Mouse (Mus musculus) midbrain, postnatal 0 days (tissue): ENCODE measurements around the gene Fmnl2. TPM values are rescaled to one million over a fixed set of nuclear protein-coding genes. Genes with fewer than 3 reads are reported as not detected.

Source experiments
- ATAC-seq: fragments of 200-750 bp; cut with Nextera tagmentation; 2 replicates; pipeline ENCODE4 v1.8.0; 2017; ENCODE audit warnings: moderate number of reproducible peaks, mild to moderate bottlenecking, moderate TSS enrichment, moderate library complexity; ENCODE audit not compliant: low FRiP score
- DNase-seq: peaks from one replicate; pipeline ENCODE4 v3.0.0-alpha.2; 2015; ENCODE audit warnings: low spot score
- H3K27ac ChIP-seq: fragments of 300-500 bp; sonication (generic); 2 replicates; pipeline ENCODE4 v1.5.1; 2014; ENCODE audit warnings: low read depth, mild to moderate bottlenecking, low read length, mixed read lengths
- H3K27me3 ChIP-seq: fragments of 300-500 bp; sonication (generic); 2 replicates; pipeline ENCODE4 v1.6.1; 2014; ENCODE audit warnings: low read length, control low read depth, mixed read lengths; ENCODE audit not compliant: insufficient read depth
- H3K36me3 ChIP-seq: fragments of 300-500 bp; sonication (generic); 2 replicates; pipeline ENCODE4 v1.6.1; 2014; ENCODE audit warnings: low read length, control low read depth, mixed read lengths; ENCODE audit not compliant: insufficient read depth
- H3K4me1 ChIP-seq: fragments of 300-500 bp; sonication (generic); 2 replicates; pipeline ENCODE4 v1.6.1; 2014; ENCODE audit warnings: mild to moderate bottlenecking, control low read depth, antibody characterized with exemption, low read length, mixed read lengths; ENCODE audit not compliant: insufficient read depth
- H3K4me2 ChIP-seq: fragments of 300-500 bp; sonication (generic); 2 replicates; pipeline ENCODE4 v1.6.1; 2014; ENCODE audit warnings: low read depth, mild to moderate bottlenecking, low read length, mixed read lengths; ENCODE audit not compliant: poor library complexity, severe bottlenecking
- H3K4me3 ChIP-seq: fragments of 300-500 bp; sonication (generic); 2 replicates; pipeline ENCODE4 v1.5.1; 2014; ENCODE audit warnings: low read depth, mild to moderate bottlenecking, low read length, moderate library complexity
- H3K9ac ChIP-seq: fragments of 300-500 bp; sonication (generic); replicated peaks from 2 replicates; pipeline ENCODE4 v1.6.1; 2014; ENCODE audit warnings: mild to moderate bottlenecking, low read length, moderate library complexity, mixed read lengths; ENCODE audit not compliant: poor library complexity, severe bottlenecking
- H3K9me3 ChIP-seq: fragments of 300-500 bp; sonication (generic); 2 replicates; pipeline ENCODE4 v1.6.1; 2016; ENCODE audit warnings: low read length, control low read depth
- CTCF ChIP-seq: IDR thresholded peaks from 2 replicates; pipeline ENCODE4 v1.5.1; 2016; ENCODE audit warnings: antibody characterized with exemption, mild to moderate bottlenecking
- WGBS: fragments of 180-500 bp; shearing (Covaris S2); extraction: QIAGEN DNeasy Blood & Tissue Kit; methylation state at CpG from one replicate; pipeline ENCODE4 v1.1.7; 2014; 5-methylcytosine and 5-hydroxymethylcytosine counted together
- polyA plus RNA-seq: library from polyadenylated mRNA; unstranded; fragments of >200 nt; fragmentation: Nextera tagmentation; extraction: Ambion mirVana; gene quantifications from 2 replicates; pipeline ENCODE4 v1.2.1, GENCODE M21; 2015
- total RNA-seq: library from RNA; depleted of rRNA; stranded (reverse); fragments of >200 nt; gene quantifications from 2 replicates; pipeline ENCODE4 v1.2.3, GENCODE M21; 2014

The Fmnl2 gene
- total and polyA plus RNA-seq, 2 experiments from 2014 or later = 8.4 to 27.0 TPM

- Histone ChIP-seq H3K27me3 (no peaks in the 10 kb centered on the region), H3K9me3 (no peaks in the 10 kb centered on the region), H3K36me3 (no peaks in the 10 kb centered on the region), H3K4me3 (no peak overlapping the region), H3K4me1 (peaks cover 5% of the 10 kb centered on the region; the same call in 1 of the 2 replicates), H3K27ac (no peak overlapping the region; the same call in 1 of the 2 replicates), H3K9ac (no peak overlapping the region), H3K4me2 (no peak overlapping the region)
- ATAC-seq (peak; percentile 29; the same call in 1 of the 2 replicates), DNase-seq (no peak)
- WGBS = 12% methylated on average over 9 of the region's 9 CpGs
- no peak for TF ChIP-seq CTCF
These were observed 181.1 kb downstream of the Fmnl2 start for GRCm38 (mm10) chr2:53038737-53039136.

- Histone ChIP-seq H3K27me3 (no peaks in the 10 kb centered on the region), H3K9me3 (no peaks in the 10 kb centered on the region), H3K4me2 (no peak overlapping the region), H3K36me3 (0 out of 2 replicates have a peak, but pooled peaks cover 4% of the 10 kb centered on the region), H3K27ac (no peak overlapping the region), H3K9ac (no peak overlapping the region), H3K4me3 (no peak overlapping the region), H3K4me1 (no peaks in the 10 kb centered on the region)
- no peak for ATAC-seq
- no peak for TF ChIP-seq CTCF
- no peak for DNase-seq
- WGBS = 85% methylated on average over 6 of the region's 6 CpGs
These were observed 189.4 kb downstream of the Fmnl2 start for GRCm38 (mm10) chr2:53047031-53047430.

- no peak for TF ChIP-seq CTCF
- no peaks in the 10 kb centered on the region for H3K9me3 ChIP-seq
- no peak overlapping the region for H3K4me3 ChIP-seq
- H3K36me3 ChIP-seq = 0 out of 2 replicates have a peak, but pooled peaks cover 4% of the 10 kb centered on the region
- WGBS = 100% methylated on average over 1 of the region's 1 CpGs
- H3K27me3 ChIP-seq = no peaks in the 10 kb centered on the region
- no peak overlapping the region for H3K4me2 ChIP-seq
- no peak overlapping the region for H3K27ac ChIP-seq
- DNase-seq (no peak), ATAC-seq (no peak)
- H3K9ac ChIP-seq = no peak overlapping the region
- H3K4me1 ChIP-seq = no peaks in the 10 kb centered on the region
These were observed 190.2 kb downstream of the Fmnl2 start for GRCm38 (mm10) chr2:53047749-53048387.

- ATAC-seq = no peak
- WGBS = 81% methylated on average over 6 of the region's 6 CpGs
These were observed 192.7 kb downstream of the Fmnl2 start for GRCm38 (mm10) chr2:53050376-53050775.

GRCm38 (mm10) chr2:53051502-53051901 is 193.8 kb downstream of the Fmnl2 start:
- Histone ChIP-seq H3K36me3 (peaks cover 11% of the 10 kb centered on the region; the same call in 1 of the 2 replicates), H3K27me3 (no peaks in the 10 kb centered on the region), H3K4me2 (no peak overlapping the region), H3K9me3 (no peaks in the 10 kb centered on the region), H3K27ac (no peak overlapping the region), H3K4me1 (no peaks in the 10 kb centered on the region), H3K9ac (no peak overlapping the region), H3K4me3 (no peak overlapping the region)
- DNase-seq (no peak), ATAC-seq (no peak)
- no peak for TF ChIP-seq CTCF
- WGBS = 84% methylated on average over 8 of the region's 8 CpGs

More at GRCm38 (mm10) chr2:53050376-53050775, 192.7 kb downstream of the Fmnl2 start:
- peak; percentile 42 for DNase-seq
- Histone ChIP-seq H3K9ac (no peak overlapping the region), H3K4me3 (no peak overlapping the region), H3K36me3 (peaks cover 11% of the 10 kb centered on the region; the same call in 1 of the 2 replicates), H3K4me2 (no peak overlapping the region), H3K27ac (no peak overlapping the region), H3K4me1 (no peaks in the 10 kb centered on the region), H3K9me3 (no peaks in the 10 kb centered on the region), H3K27me3 (no peaks in the 10 kb centered on the region)
- no peak for TF ChIP-seq CTCF

GRCm38 (mm10) chr2:53053714-53054113 is 196.1 kb downstream of the Fmnl2 start:
- peaks cover 11% of the 10 kb centered on the region; the same call in 1 of the 2 replicates for H3K36me3 ChIP-seq
- WGBS = 65% methylated on average over 7 of the region's 7 CpGs
- ATAC-seq = no peak
- peak; percentile 44 for DNase-seq
- no peaks in the 10 kb centered on the region for H3K27me3 ChIP-seq
- no peak overlapping the region for H3K9ac ChIP-seq
- no peak for TF ChIP-seq CTCF
- no peak overlapping the region for H3K4me3 ChIP-seq
- no peak overlapping the region for H3K4me2 ChIP-seq
- no peaks in the 10 kb centered on the region for H3K4me1 ChIP-seq
- 0 out of 2 replicates have a peak overlapping the region, but pooled peaks have one; percentile 19 for H3K27ac ChIP-seq
- no peaks in the 10 kb centered on the region for H3K9me3 ChIP-seq
